Mouse (Mus musculus): ENCODE results near the gene Bcam.

DNA sequence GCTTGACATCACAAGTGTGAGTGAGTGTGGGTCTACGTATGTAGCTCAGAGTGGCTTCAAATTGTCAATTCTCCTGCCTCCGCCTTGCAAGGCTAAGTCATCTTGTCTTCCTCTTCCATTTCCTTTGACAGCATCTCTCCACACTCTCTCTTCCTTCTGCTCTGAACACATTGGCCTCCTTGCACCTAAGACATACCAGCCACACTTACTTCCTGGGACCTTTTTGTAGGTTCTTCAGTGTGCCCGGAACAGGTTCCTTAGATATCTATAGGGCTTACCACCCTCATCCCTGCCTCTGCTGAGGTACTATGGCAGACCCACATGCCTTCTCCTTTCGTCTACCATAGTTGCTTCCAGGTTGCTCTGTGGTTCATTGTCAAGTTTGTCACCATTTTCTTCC lies 42.3 kb upstream of the Bcam start:
- no peak for TF ChIP-seq POLR2A (IDR thresholded peaks at IDR 0.05; ENCODE audit: low read depth, low read length)
- no peak for TF ChIP-seq CTCF (IDR thresholded peaks at IDR 0.05; ENCODE audit: extremely low read depth, insufficient read length, insufficient replicate concordance, low read depth, low read length)

All from small intestine, adult 2 months (tissue).